Mouse (Mus musculus) liver, postnatal 0 days (tissue): ENCODE measurements around the gene Ssh2.
A peak's percentile ranks its signal among the peaks of the same experiment; 100 is the strongest.

Experiments
- CTCF ChIP-seq: sonication (generic); IDR thresholded peaks from 2 replicates; pipeline ENCODE4 v1.5.1; 2016; ENCODE audit warnings: antibody characterized with exemption, low read depth
- EP300 ChIP-seq: IDR thresholded peaks from 2 replicates; pipeline ENCODE4 v1.6.1; 2016; ENCODE audit warnings: antibody characterized with exemption, low read depth, mild to moderate bottlenecking

DNA sequence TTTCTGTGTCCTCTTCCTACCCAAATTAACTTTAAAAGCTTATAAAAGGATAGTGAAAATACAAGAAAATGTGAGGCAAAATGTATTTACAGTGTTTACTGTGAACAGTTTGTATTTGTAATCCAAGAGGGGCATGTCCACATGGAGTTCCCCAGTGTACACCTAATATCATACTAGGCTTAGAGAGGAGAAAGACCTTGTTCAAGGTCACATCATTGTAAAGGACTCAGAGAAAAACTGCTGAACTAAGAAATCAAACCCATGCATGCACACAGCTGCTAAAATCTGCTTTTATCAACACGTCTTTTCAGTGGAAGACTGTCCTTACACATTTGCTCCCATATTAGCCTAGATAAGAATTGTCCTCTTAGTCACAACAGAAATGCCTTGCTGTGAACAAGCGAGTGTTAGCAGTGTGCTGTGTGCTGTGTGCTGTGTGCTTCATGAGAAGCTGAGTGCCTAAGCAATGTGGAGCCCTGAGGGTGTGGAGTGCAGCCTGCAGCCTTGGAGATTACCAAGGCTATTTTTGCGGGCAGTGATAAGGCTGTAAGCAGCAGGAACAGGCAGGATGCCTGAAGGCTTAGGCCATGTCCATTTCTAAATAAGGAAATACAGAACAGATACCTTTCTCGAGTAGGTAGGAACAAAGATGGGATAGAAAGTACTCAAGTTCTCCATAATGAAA is 207.2 kb downstream of the Ssh2 start:
- TF ChIP-seq CTCF (no peak), EP300 (peak; percentile 40; the same call in 1 of the 2 replicates)
